Mouse (Mus musculus) liver, postnatal 0 days (tissue): ENCODE data around the gene Ccdc158.

Source experiments
- CTCF ChIP-seq: sonication (generic); IDR thresholded peaks from 2 replicates; pipeline ENCODE4 v1.5.1; 2016; ENCODE audit warnings: antibody characterized with exemption, low read depth
- EP300 ChIP-seq: IDR thresholded peaks from 2 replicates; pipeline ENCODE4 v1.6.1; 2016; ENCODE audit warnings: antibody characterized with exemption, low read depth, mild to moderate bottlenecking

GRCm38 (mm10) chr5:92571232-92571631 lies 103.8 kb downstream of the Ccdc158 start:
- TF ChIP-seq CTCF (no peak), EP300 (no peak)
